Mouse (Mus musculus) macrophage (primary cell): ENCODE measurements around the gene Krtap3-2. TPM values are rescaled to one million over a fixed set of nuclear protein-coding genes. Genes with fewer than 3 reads are reported as not detected.

Experiments
- H3K27ac ChIP-seq: fragments of 350-480 bp; formaldehyde crosslinking; 2 replicates; pipeline ENCODE4 v1.9.0; 2021
- H3K36me3 ChIP-seq: fragments of 350-480 bp; formaldehyde crosslinking; 2 replicates; pipeline ENCODE4 v1.9.0; 2021; ENCODE audit errors: inconsistent target
- H3K4me3 ChIP-seq: fragments of 350-480 bp; formaldehyde crosslinking; 2 replicates; pipeline ENCODE4 v1.9.0; 2021; ENCODE audit errors: inconsistent target
- H3K79me2 ChIP-seq: fragments of 350-480 bp; formaldehyde crosslinking; 2 replicates; pipeline ENCODE4 v1.9.0; 2021; ENCODE audit errors: inconsistent target
- WGBS: methylation state at CpG from one replicate; pipeline ENCODE4 v1.1.7; 2026; ENCODE audit warnings: inconsistent platforms; ENCODE audit not compliant: missing documents; 5-methylcytosine and 5-hydroxymethylcytosine counted together
- polyA plus RNA-seq: library from polyadenylated mRNA; stranded (reverse); fragments of 250-400 nt; gene quantifications from 3 replicates; pipeline ENCODE4 v1.2.4, GENCODE M21; 2018; ENCODE audit warnings: inconsistent platforms

Gene Krtap3-2
- polyA plus RNA-seq, 1 experiment from 2014 or later = not detected

- H3K27ac ChIP-seq = no peak overlapping the region
- 70% methylated on average over 2 of the region's 2 CpGs for WGBS
- no peak overlapping the region for H3K4me3 ChIP-seq
- H3K79me2 ChIP-seq = no peaks in the 10 kb centered on the region
- H3K36me3 ChIP-seq = no peaks in the 10 kb centered on the region
Measured at GRCm38 (mm10) chr11:99556195-99556594, 458 bp downstream of the Krtap3-2 start.

GRCm38 (mm10) chr11:99550765-99551164 lies 5.9 kb downstream of the Krtap3-2 start, which contains the start of gene Krtap3-3:
TSS of gene Krtap3-3 (minus strand) at chr11:99550865.
- WGBS = 69% methylated on average over 4 of the region's 4 CpGs
- Histone ChIP-seq H3K36me3 (no peaks in the 10 kb centered on the region), H3K27ac (no peak within 1 kb of the TSS), H3K4me3 (no peak within 1 kb of the TSS), H3K79me2 (no peaks in the 10 kb centered on the region)

GRCm38 (mm10) chr11:99547892-99548291 lies 8.8 kb downstream of the Krtap3-2 start:
- Histone ChIP-seq H3K36me3 (no peaks in the 10 kb centered on the region), H3K27ac (no peak overlapping the region), H3K4me3 (no peak overlapping the region)

DNA sequence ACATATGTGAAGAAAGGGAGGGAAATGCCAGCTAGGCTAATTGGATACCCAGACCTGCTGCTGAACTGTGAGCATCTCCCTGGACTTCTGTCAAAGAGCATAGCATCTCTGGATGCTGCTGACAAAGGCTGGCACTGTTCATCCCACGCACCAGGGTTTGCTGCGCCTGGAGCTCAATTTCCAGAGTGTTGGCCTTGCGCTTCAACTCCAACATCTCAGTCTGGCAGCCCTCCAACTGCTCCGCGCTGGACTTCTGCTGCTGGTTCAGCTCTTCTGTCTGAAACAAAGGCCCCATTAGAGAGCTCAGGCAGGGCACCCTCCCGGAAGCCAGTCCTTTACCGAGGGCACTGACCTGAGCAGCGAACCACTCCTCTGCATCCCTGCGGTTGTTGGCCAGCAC lies 16.9 kb downstream of the Krtap3-2 start:
- Histone ChIP-seq H3K79me2 (no peaks in the 10 kb centered on the region), H3K4me3 (no peak overlapping the region), H3K27ac (no peak overlapping the region), H3K36me3 (no peaks in the 10 kb centered on the region)
- 89% methylated on average over 9 of the region's 9 CpGs for WGBS

More at GRCm38 (mm10) chr11:99547892-99548291, 8.8 kb downstream of the Krtap3-2 start:
- no peaks in the 10 kb centered on the region for H3K79me2 ChIP-seq

DNA sequence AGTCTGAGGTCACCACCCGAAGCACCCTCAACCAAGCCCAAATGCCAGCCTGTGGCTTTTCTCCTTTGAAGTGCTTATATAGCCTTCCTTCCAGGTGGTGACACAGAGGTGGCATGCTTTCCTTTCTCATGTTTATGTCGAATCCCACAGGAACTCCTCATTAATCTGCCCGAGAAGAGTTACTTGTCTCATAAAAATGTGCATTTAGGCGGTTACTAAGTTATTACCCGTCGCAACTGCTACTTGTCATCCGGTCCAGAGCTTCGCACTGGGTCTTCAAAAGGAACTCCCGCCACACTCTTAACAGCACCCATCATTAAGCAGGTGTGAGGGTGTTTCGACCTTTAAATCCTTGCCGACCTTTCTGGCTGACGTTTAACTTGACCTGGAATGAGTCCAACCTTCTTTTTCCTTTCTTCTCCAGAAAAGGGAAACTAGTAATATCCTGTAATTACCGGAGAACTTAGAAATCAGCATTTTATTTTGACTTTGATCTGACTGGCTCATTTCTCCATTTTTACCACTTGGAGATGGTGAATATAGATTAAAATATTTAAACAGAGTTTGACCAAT lies 35.3 kb downstream of the Krtap3-2 start, which contains the start of gene Krt39:
Gene Krt39, minus strand, starts transcription at position 51 of the 573 bp plus-strand sequence.
- Histone ChIP-seq H3K27ac (no peak within 1 kb of the TSS), H3K79me2 (no peaks in the 10 kb centered on the region), H3K36me3 (no peaks in the 10 kb centered on the region), H3K4me3 (no peak within 1 kb of the TSS)
- WGBS = 71% methylated on average over 13 of the region's 13 CpGs

- Histone ChIP-seq H3K36me3 (no peaks in the 10 kb centered on the region), H3K4me3 (no peak overlapping the region), H3K27ac (no peak overlapping the region), H3K79me2 (no peaks in the 10 kb centered on the region)
- WGBS = 89% methylated on average over 8 of the region's 8 CpGs
Measured at GRCm38 (mm10) chr11:99514098-99514497, 42.6 kb downstream of the Krtap3-2 start.

Other genes starting within 250 kb of the Krtap3-2 start
- gene Krt25, start 233.9 kb downstream of the Krtap3-2 start, polyA plus RNA-seq = not detected in 3 replicates
- gene Krt26, start 218.9 kb downstream of the Krtap3-2 start, polyA plus RNA-seq = not detected in 3 replicates
- not detected in 3 replicates for gene Krt27, start 205.7 kb downstream of the Krtap3-2 start, polyA plus RNA-seq
- not detected in 3 replicates for gene Krt28, start 181.9 kb downstream of the Krtap3-2 start, polyA plus RNA-seq
- gene Krt10, start 167.5 kb downstream of the Krtap3-2 start, polyA plus RNA-seq = 1.2 to 2.7 TPM (median 2.0 TPM) in 3 replicates
- not detected in 3 replicates for gene Krt12, start 134.6 kb downstream of the Krtap3-2 start, polyA plus RNA-seq
- not detected in 3 replicates for gene Krt20, start 118.7 kb downstream of the Krtap3-2 start, polyA plus RNA-seq
- gene Krt23, start 63.7 kb downstream of the Krtap3-2 start, polyA plus RNA-seq = not detected in 3 replicates
- not detected in 3 replicates for gene Krt39, start 35.5 kb downstream of the Krtap3-2 start, polyA plus RNA-seq
- gene Krt40, start 13.7 kb downstream of the Krtap3-2 start, polyA plus RNA-seq = not detected in 3 replicates
- not detected in 3 replicates for gene Krtap3-3, start 6.0 kb downstream of the Krtap3-2 start, polyA plus RNA-seq
- gene Gm11939, start 2.6 kb upstream of the Krtap3-2 start, polyA plus RNA-seq = not detected in 3 replicates
- gene Krtap3-1, start 9.8 kb upstream of the Krtap3-2 start, polyA plus RNA-seq = not detected in 3 replicates
- gene Krtap1-5, start 24.2 kb upstream of the Krtap3-2 start, polyA plus RNA-seq = not detected in 3 replicates
- gene Krtap1-4, start 26.8 kb upstream of the Krtap3-2 start, polyA plus RNA-seq = not detected in 3 replicates
- not detected in 3 replicates for gene Krtap1-3, start 34.5 kb upstream of the Krtap3-2 start, polyA plus RNA-seq
- not detected in 3 replicates for gene Krtap9-3, start 41.3 kb upstream of the Krtap3-2 start, polyA plus RNA-seq
- not detected in 3 replicates for gene Gm11938, start 46.5 kb upstream of the Krtap3-2 start, polyA plus RNA-seq
- gene Gm11937, start 53.3 kb upstream of the Krtap3-2 start, polyA plus RNA-seq = not detected in 3 replicates
- gene Krtap2-4, start 58.0 kb upstream of the Krtap3-2 start, polyA plus RNA-seq = not detected in 3 replicates
- gene Gm11562, start 63.6 kb upstream of the Krtap3-2 start, polyA plus RNA-seq = not detected in 3 replicates
- gene Krtap4-1, start 71.4 kb upstream of the Krtap3-2 start, polyA plus RNA-seq = not detected in 3 replicates
- not detected in 3 replicates for gene Krtap4-2, start 78.2 kb upstream of the Krtap3-2 start, polyA plus RNA-seq
- gene Krtap4-7, start 87.2 kb upstream of the Krtap3-2 start, polyA plus RNA-seq = not detected in 3 replicates
- not detected in 3 replicates for gene Gm11555, start 93.4 kb upstream of the Krtap3-2 start, polyA plus RNA-seq
- gene Gm11563, start 102.1 kb upstream of the Krtap3-2 start, polyA plus RNA-seq = not detected in 3 replicates
- not detected in 3 replicates for gene Krtap4-6, start 109.1 kb upstream of the Krtap3-2 start, polyA plus RNA-seq
- not detected in 3 replicates for gene Gm14190, start 133.9 kb upstream of the Krtap3-2 start, polyA plus RNA-seq
- gene Gm14180, start 177.4 kb upstream of the Krtap3-2 start, polyA plus RNA-seq = not detected in 3 replicates
- not detected in 3 replicates for gene Gm11595, start 216.1 kb upstream of the Krtap3-2 start, polyA plus RNA-seq
- gene Krtap4-8, start 223.9 kb upstream of the Krtap3-2 start, polyA plus RNA-seq = not detected in 3 replicates
- gene Krtap4-9, start 228.3 kb upstream of the Krtap3-2 start, polyA plus RNA-seq = not detected in 3 replicates
- gene Gm11596, start 236.6 kb upstream of the Krtap3-2 start, polyA plus RNA-seq = not detected in 3 replicates
- gene Gm11569, start 242.1 kb upstream of the Krtap3-2 start, polyA plus RNA-seq = not detected in 3 replicates
- gene Gm11554, start 247.6 kb upstream of the Krtap3-2 start, polyA plus RNA-seq = not detected in 3 replicates